Mouse (Mus musculus): ENCODE data around the gene Cacna2d1. TPM values are rescaled to one million over a fixed set of nuclear protein-coding genes. Genes with fewer than 3 reads are reported as not detected.

Cacna2d1 gene
- polyA plus RNA-seq, 1 experiment from 2014 or later = 11.0 TPM

DNA sequence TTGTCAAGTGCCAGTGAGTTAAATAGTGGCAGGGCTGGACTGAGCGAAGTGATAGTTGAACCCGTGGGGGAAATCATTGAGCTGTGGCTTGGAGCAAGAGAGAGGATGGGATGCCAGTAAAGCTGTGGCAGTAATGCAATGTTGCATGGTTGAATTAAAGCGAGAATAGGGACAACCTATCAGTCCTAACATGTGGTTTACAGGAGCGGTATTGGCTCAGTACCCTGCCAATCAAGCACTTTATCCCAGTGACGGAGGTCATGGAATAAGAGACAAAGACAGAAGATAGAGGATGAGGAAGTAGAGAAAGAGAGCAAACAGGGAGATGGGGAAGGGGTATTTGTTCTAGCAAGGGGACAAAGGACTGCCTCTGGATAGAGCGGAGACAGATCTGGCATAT lies 187.6 kb downstream of the Cacna2d1 start:
- no peak overlapping the region for H3K4me3 ChIP-seq
- H3K36me3 ChIP-seq = no peaks in the 10 kb centered on the region
- H3K4me1 ChIP-seq = no peaks in the 10 kb centered on the region
- ATAC-seq (ENCODE audit: borderline replicate concordance, extremely low read depth, low FRiP score, low TSS enrichment) = no peak; the same call in 1 of the 2 replicates
- no peaks in the 10 kb centered on the region for H3K9me3 ChIP-seq
- H3K9ac ChIP-seq = no peak overlapping the region
- H3K27ac ChIP-seq = no peak overlapping the region
- H3K4me2 ChIP-seq = no peak overlapping the region
- no peaks in the 10 kb centered on the region for H3K27me3 ChIP-seq
- 82% methylated on average over 6 of the region's 6 CpGs for WGBS

DNA sequence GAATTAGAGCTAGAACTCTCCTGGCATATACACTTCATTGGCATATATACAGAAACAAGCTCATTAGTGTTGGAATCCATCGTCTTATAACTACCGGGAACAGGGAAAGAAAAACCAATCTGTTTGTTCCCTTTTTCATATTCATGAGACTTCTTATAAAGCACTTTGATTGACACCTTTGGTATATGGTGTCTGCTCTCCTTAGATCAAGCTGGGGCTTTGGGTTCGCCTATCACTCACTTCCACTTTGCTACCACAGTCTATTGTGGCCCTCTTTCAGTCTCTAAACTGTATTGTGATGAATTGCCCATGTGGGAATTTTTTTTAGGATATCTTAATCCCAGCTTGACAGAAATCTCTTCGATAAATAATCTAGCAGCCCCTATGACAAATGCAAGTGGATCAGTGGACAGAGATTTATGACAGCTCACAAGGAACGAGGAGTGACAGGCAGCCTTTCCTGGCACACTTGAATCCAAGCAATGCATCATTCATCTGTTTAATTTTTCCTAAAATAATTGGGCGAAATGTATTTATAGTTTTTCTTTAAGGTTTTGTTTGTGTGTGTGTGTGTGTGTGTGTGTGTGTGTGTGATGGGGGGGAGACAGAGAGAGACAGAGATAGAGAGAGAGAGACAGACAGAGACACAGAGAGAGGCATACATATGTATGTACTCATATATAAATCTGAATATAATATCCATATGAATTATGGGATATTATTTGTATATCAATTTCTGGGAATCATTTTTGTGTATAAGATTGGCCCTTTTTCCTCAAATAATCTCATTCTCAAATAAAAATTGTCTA lies 200.0 kb downstream of the Cacna2d1 start:
- WGBS = 73% methylated on average over 6 of the region's 6 CpGs
- Histone ChIP-seq H3K9me3 (no peaks in the 10 kb centered on the region), H3K27ac (no peak overlapping the region), H3K4me2 (no peak overlapping the region), H3K9ac (no peak overlapping the region), H3K4me1 (no peaks in the 10 kb centered on the region), H3K4me3 (no peak overlapping the region), H3K27me3 (no peaks in the 10 kb centered on the region), H3K36me3 (no peaks in the 10 kb centered on the region)
- ATAC-seq (ENCODE audit: borderline replicate concordance, extremely low read depth, low FRiP score, low TSS enrichment) = no peak

DNA sequence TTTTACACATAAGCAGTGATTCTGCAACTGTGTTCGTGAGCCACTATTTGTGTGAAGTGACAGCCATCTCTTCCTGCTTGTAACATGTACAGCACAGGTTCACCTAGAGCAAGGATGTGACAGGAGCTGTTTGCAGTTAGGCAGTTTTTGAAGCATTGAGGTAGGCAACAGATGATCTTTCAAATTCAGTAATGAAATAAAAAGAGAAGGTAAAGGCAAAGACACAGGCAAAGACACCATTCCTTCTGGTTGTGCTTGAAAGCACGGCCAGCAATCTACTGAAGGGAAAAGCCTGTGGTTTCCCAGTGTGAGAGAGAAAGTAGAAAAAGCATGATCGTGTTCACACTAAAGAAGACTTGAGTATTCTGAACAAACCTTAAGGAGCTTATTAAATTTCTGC lies 201.5 kb downstream of the Cacna2d1 start:
- no peaks in the 10 kb centered on the region for H3K36me3 ChIP-seq
- no peak for ATAC-seq (ENCODE audit: borderline replicate concordance, extremely low read depth, low FRiP score, low TSS enrichment)
- no peak overlapping the region for H3K9ac ChIP-seq
- no peak overlapping the region for H3K4me2 ChIP-seq
- H3K27me3 ChIP-seq = no peaks in the 10 kb centered on the region
- no peak overlapping the region for H3K4me3 ChIP-seq
- H3K9me3 ChIP-seq = no peaks in the 10 kb centered on the region
- no peak overlapping the region for H3K27ac ChIP-seq
- no peaks in the 10 kb centered on the region for H3K4me1 ChIP-seq
- WGBS = 81% methylated on average over 3 of the region's 3 CpGs

DNA sequence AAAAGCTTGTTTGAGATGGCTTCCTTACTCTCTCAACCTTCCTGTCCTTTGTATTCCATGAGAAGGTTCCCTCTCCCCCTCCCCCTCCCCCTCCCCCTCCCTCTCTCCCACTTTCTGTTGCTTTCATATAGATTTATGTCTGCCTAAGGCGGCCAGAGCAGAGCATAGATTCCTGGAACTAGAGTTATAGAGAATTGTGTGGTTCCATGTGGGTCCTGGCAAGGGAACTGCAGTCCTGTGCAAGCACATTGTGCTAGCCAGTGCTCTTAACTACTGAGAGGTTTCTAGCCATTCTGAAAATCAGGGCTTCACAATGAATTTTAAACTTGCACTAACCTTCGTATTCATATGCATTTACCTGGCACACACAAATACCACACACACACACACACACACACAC lies 202.3 kb downstream of the Cacna2d1 start:
- no peak overlapping the region for H3K9ac ChIP-seq
- H3K36me3 ChIP-seq = no peaks in the 10 kb centered on the region
- ATAC-seq (ENCODE audit: borderline replicate concordance, extremely low read depth, low FRiP score, low TSS enrichment) = no peak
- no peaks in the 10 kb centered on the region for H3K27me3 ChIP-seq
- no peak overlapping the region for H3K4me3 ChIP-seq
- no peak overlapping the region for H3K4me2 ChIP-seq
- H3K9me3 ChIP-seq = no peaks in the 10 kb centered on the region
- WGBS = 71% methylated on average over 2 of the region's 2 CpGs
- no peak overlapping the region for H3K27ac ChIP-seq
- no peaks in the 10 kb centered on the region for H3K4me1 ChIP-seq

DNA sequence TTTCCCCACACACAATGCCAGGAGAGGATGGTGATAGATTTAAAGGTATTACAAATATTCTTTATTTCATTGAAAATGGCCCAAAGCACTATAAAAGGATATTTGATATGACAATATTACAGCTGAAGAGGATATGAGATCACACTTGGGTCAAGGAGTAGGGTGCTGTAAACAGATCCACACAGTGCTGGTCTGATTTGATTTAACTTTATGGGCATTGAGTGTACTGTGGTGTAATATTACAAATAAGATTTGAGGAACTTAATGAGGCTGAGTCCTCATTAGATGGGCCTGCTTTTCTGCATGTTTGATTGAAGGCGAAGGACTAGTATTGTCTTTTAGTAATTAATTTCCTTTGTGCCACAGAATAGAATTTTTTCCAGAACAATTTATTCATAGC lies 212.1 kb downstream of the Cacna2d1 start:
- Histone ChIP-seq H3K9ac (no peak overlapping the region), H3K27ac (no peak overlapping the region), H3K4me2 (no peak overlapping the region), H3K27me3 (no peaks in the 10 kb centered on the region), H3K4me3 (no peak overlapping the region), H3K4me1 (no peaks in the 10 kb centered on the region), H3K9me3 (no peaks in the 10 kb centered on the region), H3K36me3 (no peaks in the 10 kb centered on the region)
- WGBS = 80% methylated on average over 1 of the region's 1 CpGs
- ATAC-seq (ENCODE audit: borderline replicate concordance, extremely low read depth, low FRiP score, low TSS enrichment) = no peak

DNA sequence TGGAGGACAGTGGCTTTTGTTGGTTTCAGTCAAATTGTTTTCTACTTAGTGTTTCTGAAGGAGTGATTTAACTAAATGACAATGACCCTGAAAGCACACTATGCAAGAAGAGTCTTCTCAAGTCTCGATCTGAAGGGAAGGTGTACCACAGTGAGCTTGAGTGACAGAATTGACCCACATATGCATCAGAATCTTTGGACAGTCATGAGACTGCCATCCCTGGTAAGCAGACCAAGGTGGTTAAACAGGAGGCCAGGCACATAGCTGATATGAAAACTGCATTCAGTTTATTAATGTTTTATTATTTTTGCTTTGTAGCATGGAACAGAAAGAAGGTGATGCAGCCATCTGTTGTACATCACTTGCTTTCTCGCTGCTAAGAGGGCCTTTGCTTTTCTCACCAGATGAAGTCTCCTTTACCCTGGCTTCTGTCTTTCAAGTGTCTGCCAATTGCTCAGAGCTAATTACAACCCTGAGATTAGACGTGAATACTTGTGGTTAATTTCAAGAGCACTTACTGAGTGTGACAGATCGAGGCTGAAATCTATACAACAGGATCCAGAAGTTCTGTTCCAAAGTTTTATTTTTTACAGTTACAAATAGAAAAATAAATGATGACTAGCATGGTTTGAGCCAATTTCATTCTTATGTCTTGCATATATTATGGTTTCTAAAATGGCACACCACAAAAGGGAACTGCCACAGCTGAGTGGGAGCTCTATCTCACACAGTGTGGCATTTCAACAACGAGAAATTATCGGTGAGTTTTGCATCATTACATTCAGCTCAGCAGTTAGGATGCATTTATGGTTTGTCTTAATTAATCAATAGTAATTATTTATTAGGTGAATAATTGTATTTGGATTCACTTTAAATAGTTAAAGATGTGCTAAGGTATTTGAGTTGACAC lies 221.1 kb downstream of the Cacna2d1 start:
- Histone ChIP-seq H3K27me3 (no peaks in the 10 kb centered on the region), H3K4me3 (no peak overlapping the region), H3K9ac (no peak overlapping the region), H3K27ac (no peak overlapping the region), H3K36me3 (no peaks in the 10 kb centered on the region), H3K4me2 (no peak overlapping the region), H3K9me3 (no peaks in the 10 kb centered on the region), H3K4me1 (no peaks in the 10 kb centered on the region)
- no peak for ATAC-seq (ENCODE audit: borderline replicate concordance, extremely low read depth, low FRiP score, low TSS enrichment)
- 62% methylated on average over 6 of the region's 6 CpGs for WGBS

DNA sequence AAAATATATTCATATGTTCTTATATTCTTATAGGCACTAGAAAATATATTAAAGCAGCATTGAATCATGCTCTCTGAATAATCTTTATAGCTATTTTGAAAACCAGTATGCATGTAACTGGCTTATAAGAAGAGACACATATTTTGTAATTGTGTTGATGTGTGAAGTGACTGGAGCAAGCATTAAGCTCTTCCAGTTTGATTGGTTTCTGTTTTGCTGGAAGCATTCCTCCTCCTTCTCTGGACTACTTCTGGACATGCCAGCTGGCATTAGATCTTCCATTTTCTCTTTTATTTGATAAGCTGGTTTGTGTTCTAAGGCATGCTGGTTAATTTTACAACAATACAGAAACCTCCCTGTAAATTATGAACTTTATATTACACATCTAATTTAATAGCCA lies 228.8 kb downstream of the Cacna2d1 start:
- Histone ChIP-seq H3K36me3 (no peaks in the 10 kb centered on the region), H3K27ac (no peak overlapping the region), H3K9ac (no peak overlapping the region), H3K4me2 (no peak overlapping the region), H3K9me3 (no peaks in the 10 kb centered on the region), H3K4me1 (no peaks in the 10 kb centered on the region), H3K27me3 (no peaks in the 10 kb centered on the region), H3K4me3 (no peak overlapping the region)
- ATAC-seq (ENCODE audit: borderline replicate concordance, extremely low read depth, low FRiP score, low TSS enrichment) = no peak

DNA sequence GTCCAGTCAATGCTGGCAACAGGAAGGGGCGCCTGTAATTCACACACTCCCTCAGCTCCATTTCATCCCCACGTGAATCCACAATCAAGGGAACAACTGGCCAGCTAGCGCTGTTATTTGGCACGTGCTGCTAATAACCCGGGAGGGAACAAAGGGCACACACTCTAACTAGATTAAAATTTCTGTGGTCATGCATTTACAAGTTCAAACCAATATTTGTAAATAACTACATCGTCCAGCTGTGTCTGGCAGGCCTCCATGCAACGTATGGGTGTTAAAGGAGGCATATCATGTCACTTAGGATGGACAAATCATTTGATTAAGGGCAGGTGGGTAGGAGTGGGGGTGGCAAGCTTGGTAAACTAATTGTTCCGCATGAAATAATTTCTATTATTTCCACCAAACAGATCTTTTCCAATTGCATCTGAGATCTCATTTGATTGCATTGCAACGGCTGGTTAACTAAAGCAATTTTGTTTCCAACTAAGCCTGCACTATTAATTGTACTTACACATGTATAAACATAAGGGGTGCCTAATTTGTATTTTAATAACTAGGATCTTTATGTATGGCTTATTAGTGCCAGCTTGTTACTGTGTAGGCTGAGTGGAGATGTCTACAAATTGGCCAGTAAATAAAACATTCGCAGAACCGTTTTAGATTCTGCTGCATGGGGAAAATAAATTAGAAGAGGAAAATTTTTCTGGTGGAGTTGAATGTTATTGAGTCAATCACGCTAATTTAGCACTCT lies 231.8 kb downstream of the Cacna2d1 start:
- H3K36me3 ChIP-seq = no peaks in the 10 kb centered on the region
- 76% methylated on average over 12 of the region's 12 CpGs for whole genome bisulfite sequencing
- no peak overlapping the region for H3K27ac ChIP-seq
- no peaks in the 10 kb centered on the region for H3K9me3 ChIP-seq
- ATAC-seq (ENCODE audit: borderline replicate concordance, extremely low read depth, low FRiP score, low TSS enrichment) = no peak
- no peaks in the 10 kb centered on the region for H3K27me3 ChIP-seq
- no peak overlapping the region for H3K9ac ChIP-seq
- no peak overlapping the region for H3K4me3 ChIP-seq
- H3K4me2 ChIP-seq = no peak overlapping the region
- no peaks in the 10 kb centered on the region for H3K4me1 ChIP-seq

DNA sequence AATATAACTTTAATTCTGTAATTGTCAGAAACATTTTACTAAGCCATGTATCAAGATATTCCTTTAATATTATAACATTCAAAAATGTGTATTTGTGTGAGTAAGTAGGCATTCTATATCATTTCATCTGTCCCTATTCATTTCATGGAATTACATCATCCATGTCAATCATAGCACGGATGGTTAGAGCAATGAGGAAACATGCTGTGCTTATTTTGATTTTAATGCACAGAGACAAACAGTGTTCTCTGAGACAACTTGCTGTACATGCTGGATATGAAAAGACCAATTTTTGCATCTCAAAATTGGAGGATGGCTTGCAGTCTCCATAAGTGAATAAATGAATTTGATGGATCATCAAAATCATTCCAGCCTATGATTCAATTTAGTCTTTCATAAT lies 232.4 kb downstream of the Cacna2d1 start:
- no peaks in the 10 kb centered on the region for H3K4me1 ChIP-seq
- H3K9me3 ChIP-seq = no peaks in the 10 kb centered on the region
- no peaks in the 10 kb centered on the region for H3K36me3 ChIP-seq
- no peak overlapping the region for H3K4me3 ChIP-seq
- H3K27ac ChIP-seq = no peak overlapping the region
- H3K27me3 ChIP-seq = no peaks in the 10 kb centered on the region
- no peak overlapping the region for H3K4me2 ChIP-seq
- WGBS = 87% methylated on average over 1 of the region's 1 CpGs
- ATAC-seq (ENCODE audit: borderline replicate concordance, extremely low read depth, low FRiP score, low TSS enrichment) = no peak
- H3K9ac ChIP-seq = no peak overlapping the region

DNA sequence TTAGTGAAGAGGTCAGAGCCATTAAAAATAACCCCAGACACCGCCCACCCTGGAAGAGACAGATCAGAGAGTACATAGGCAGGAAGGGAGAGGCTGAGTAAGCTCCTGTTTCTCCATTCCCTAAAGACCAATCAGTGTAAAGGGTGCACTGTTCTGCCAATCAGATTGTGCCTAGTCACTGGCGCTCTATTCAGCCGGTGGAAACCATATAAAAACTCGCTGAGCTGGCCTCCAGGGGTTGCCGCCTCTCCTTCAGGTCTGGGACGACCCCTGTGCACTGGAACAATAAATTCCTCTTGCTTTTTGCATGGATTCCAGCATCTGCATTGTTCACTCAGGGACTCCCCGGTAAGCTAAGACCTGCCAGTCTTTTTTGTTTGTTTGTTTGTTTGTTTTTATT lies 246.6 kb downstream of the Cacna2d1 start:
- Histone ChIP-seq H3K27me3 (no peaks in the 10 kb centered on the region), H3K36me3 (no peaks in the 10 kb centered on the region), H3K4me2 (no peak overlapping the region), H3K4me3 (no peak overlapping the region), H3K9me3 (no peaks in the 10 kb centered on the region), H3K9ac (no peak overlapping the region), H3K27ac (no peak overlapping the region), H3K4me1 (no peaks in the 10 kb centered on the region)
- no peak for ATAC-seq (ENCODE audit: borderline replicate concordance, extremely low read depth, low FRiP score, low TSS enrichment)
- WGBS = 92% methylated on average over 7 of the region's 7 CpGs

DNA sequence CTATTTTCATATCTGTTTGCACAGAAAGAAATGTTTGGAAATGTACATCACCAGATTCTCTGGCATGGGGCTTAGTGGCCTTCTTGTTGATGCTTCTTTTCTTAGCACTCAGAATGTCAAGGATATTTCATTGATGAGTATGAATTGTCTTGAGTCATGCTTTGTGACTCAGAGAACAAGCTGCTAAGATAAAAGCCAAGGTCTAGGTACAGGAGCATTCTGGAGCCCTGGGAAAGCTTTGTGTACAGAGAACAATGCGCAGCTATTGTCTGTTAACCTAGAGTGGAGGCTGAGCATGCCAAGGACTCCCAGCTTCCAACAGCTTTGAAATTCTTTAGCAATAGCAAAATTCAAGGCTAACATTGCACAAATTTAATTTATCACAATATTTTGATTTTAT lies 249.6 kb downstream of the Cacna2d1 start:
- no peak overlapping the region for H3K4me3 ChIP-seq
- H3K9me3 ChIP-seq = no peaks in the 10 kb centered on the region
- no peaks in the 10 kb centered on the region for H3K36me3 ChIP-seq
- H3K4me2 ChIP-seq = no peak overlapping the region
- no peak overlapping the region for H3K27ac ChIP-seq
- no peak for ATAC-seq (ENCODE audit: borderline replicate concordance, extremely low read depth, low FRiP score, low TSS enrichment)
- H3K9ac ChIP-seq = no peak overlapping the region
- no peaks in the 10 kb centered on the region for H3K4me1 ChIP-seq
- 88% methylated on average over 1 of the region's 1 CpGs for WGBS
- no peaks in the 10 kb centered on the region for H3K27me3 ChIP-seq

DNA sequence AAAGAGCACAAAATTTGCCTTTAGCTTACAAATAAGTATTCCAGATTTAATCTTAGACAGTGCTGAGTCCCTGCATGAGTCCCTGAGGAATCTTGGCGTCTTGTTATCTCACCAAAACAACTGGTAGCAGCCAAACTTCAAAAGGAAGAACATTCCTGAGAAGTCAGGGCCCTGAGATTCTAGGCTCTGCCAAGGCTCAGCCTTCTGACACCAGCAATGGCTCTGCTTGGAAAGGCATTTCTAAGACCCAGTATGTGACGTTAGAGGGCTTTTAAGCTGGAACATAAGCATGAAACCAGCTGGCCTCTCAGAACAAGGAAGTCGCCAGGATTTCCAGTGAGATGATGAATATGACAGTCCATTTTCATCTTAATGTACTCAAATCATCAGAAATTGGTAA lies 253.4 kb downstream of the Cacna2d1 start:
- Histone ChIP-seq H3K27me3 (no peaks in the 10 kb centered on the region), H3K9ac (no peak overlapping the region), H3K4me2 (no peak overlapping the region), H3K9me3 (no peaks in the 10 kb centered on the region), H3K36me3 (no peaks in the 10 kb centered on the region), H3K4me3 (no peak overlapping the region), H3K4me1 (no peaks in the 10 kb centered on the region), H3K27ac (no peak overlapping the region)
- WGBS = 16% methylated on average over 3 of the region's 3 CpGs
- no peak; the same call in 1 of the 2 replicates for ATAC-seq (ENCODE audit: borderline replicate concordance, extremely low read depth, low FRiP score, low TSS enrichment)

Data from lung, embryonic 15.5 days (tissue).